Mouse (Mus musculus) stomach, embryonic 15.5 days (tissue): ENCODE data around the gene Ctsj. TPM values are rescaled to one million over a fixed set of nuclear protein-coding genes. Genes with fewer than 3 reads are reported as not detected.
"Not testable (repeated sequence)": the region's sequence is repeated elsewhere in the genome, so short reads cannot be mapped to it uniquely, and the experiment has no call there.

Experiments
- ATAC-seq: fragments of 200-750 bp; cut with Nextera tagmentation; 2 replicates; pipeline ENCODE4 v1.8.0; 2017; ENCODE audit warnings: low read depth, moderate number of reproducible peaks, moderate TSS enrichment; ENCODE audit not compliant: insufficient read depth, low FRiP score
- H3K27ac ChIP-seq: fragments of 300-500 bp; sonication (generic); 2 replicates; pipeline ENCODE4 v1.5.1; 2015; ENCODE audit warnings: mild to moderate bottlenecking, inconsistent platforms
- H3K27me3 ChIP-seq: fragments of 300-500 bp; sonication (generic); replicated peaks from 2 replicates; pipeline ENCODE4 v1.6.1; 2015; ENCODE audit warnings: inconsistent platforms
- H3K36me3 ChIP-seq: fragments of 300-500 bp; sonication (generic); 2 replicates; pipeline ENCODE4 v1.6.1; 2015; ENCODE audit warnings: inconsistent platforms
- H3K4me1 ChIP-seq: fragments of 300-500 bp; sonication (generic); 2 replicates; pipeline ENCODE4 v1.6.1; 2015; ENCODE audit warnings: inconsistent platforms
- H3K4me2 ChIP-seq: fragments of 300-500 bp; sonication (generic); 2 replicates; pipeline ENCODE4 v1.6.1; 2015; ENCODE audit warnings: mild to moderate bottlenecking, inconsistent platforms
- H3K4me3 ChIP-seq: fragments of 300-500 bp; sonication (generic); replicated peaks from 2 replicates; pipeline ENCODE4 v1.5.1; 2015; ENCODE audit warnings: inconsistent platforms
- H3K9ac ChIP-seq: fragments of 300-500 bp; sonication (generic); 2 replicates; pipeline ENCODE4 v1.6.1; 2015; ENCODE audit warnings: inconsistent platforms
- H3K9me3 ChIP-seq: fragments of 300-500 bp; sonication (generic); 2 replicates; pipeline ENCODE4 v1.6.1; 2016; ENCODE audit warnings: inconsistent platforms
- WGBS: fragments of 180-500 bp; shearing (Covaris S2); methylation state at CpG from one replicate; pipeline ENCODE4 v1.1.7; 2015; 5-methylcytosine and 5-hydroxymethylcytosine counted together
- polyA plus RNA-seq: library from polyadenylated mRNA; unstranded; fragments of >200 nt; fragmentation: Nextera tagmentation; extraction: Ambion mirVana; gene quantifications from 2 replicates; pipeline ENCODE4 v1.2.1, GENCODE M21; 2015

Ctsj gene
- polyA plus RNA-seq: not detected in 2 replicates

DNA sequence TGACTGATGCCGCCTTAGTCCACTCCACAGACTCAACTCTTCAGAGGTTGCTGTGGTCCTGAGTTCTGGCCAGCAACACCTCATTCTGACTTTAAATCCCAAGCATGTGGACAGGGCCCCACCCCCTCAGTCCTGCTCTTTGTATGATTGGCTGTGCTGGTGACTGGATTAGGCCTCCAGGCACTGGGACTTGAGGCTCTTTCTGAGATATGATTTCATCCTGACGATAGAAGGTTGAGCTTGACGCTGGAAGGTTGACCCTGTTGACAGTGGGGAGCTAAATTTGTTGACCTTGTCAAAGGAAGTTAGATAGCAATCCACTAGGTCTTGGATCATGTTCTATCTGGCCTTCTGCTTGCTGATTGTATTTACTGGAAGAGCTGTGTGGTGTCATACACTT, at the start of gene Ctsj:
Gene Ctsj, minus strand, starts transcription at position 101 of the 400 bp plus-strand sequence.
- H3K4me3 ChIP-seq: no peak within 1 kb of the TSS
- no peak within 1 kb of the TSS for H3K27ac ChIP-seq
- 64% methylated on average over 3 of the region's 3 CpGs for WGBS

DNA sequence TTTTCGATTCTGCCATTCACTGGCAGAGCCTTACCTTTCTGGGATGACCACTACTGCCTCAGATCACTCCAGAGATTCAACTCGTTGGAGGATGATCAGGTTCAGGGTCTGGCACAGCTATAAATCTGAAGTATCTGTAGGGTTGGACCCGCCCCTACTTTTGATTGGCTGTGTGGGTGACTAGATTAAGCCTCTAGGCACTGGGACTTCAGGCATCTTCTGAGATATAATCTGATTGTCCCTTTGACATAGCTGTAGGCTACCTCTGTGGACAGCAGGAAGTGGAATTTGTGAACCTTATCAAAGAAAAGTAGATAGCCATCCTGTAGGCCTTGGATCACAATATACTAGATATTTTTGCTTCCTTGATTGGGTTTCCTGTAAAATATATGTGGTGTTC, 34.8 kb upstream of the Ctsj start, which contains the start of gene Ctsq:
Gene Ctsq, minus strand, starts transcription at position 101 of the 400 bp plus-strand sequence.
- H3K4me1 ChIP-seq: no peaks in the 10 kb centered on the region
- no peak within 1 kb of the TSS for H3K4me2 ChIP-seq
- H3K27ac ChIP-seq: no peak within 1 kb of the TSS
- ATAC-seq: no peak
- no peaks in the 10 kb centered on the region for H3K9me3 ChIP-seq
- no peaks in the 10 kb centered on the region for H3K27me3 ChIP-seq
- H3K9ac ChIP-seq: no peak within 1 kb of the TSS
- no peaks in the 10 kb centered on the region for H3K36me3 ChIP-seq
- WGBS: 53% methylated on average over 3 of the region's 3 CpGs
- H3K4me3 ChIP-seq: no peak within 1 kb of the TSS

More for the DNA sequence above, at the start of gene Ctsj:
- Histone ChIP-seq H3K4me1 (no peaks in the 10 kb centered on the region), H3K9me3 (no peaks in the 10 kb centered on the region), H3K9ac (no peak within 1 kb of the TSS), H3K27me3 (no peaks in the 10 kb centered on the region), H3K36me3 (no peaks in the 10 kb centered on the region), H3K4me2 (no peak within 1 kb of the TSS)
- no peak for ATAC-seq

DNA sequence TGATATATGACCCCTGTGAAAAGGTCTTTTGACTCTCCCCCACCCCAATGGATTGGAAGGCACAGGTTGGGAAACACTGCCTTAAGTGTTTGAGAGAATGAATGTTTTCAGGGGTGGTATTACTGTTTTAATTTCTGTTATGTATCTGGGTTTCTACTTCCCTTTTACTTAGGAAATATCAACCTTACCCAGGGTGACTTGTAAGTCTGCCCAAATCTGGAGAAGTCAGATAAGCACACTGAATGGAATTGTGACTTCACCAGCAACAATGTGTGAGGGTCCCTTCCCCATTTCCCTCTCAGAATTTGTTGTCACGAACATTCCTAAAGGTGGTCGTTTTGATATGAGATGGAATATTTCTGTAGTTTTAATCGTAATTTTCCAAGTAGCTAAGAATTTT, 17.0 kb upstream of the Ctsj start:
- WGBS: 78% methylated on average over 3 of the region's 3 CpGs
- Histone ChIP-seq H3K27ac (no peak overlapping the region), H3K4me3 (no peak overlapping the region), H3K36me3 (no peaks in the 10 kb centered on the region), H3K9me3 (no peaks in the 10 kb centered on the region), H3K27me3 (no peaks in the 10 kb centered on the region), H3K4me2 (no peak overlapping the region), H3K4me1 (no peaks in the 10 kb centered on the region), H3K9ac (no peak overlapping the region)
- no peak for ATAC-seq

DNA sequence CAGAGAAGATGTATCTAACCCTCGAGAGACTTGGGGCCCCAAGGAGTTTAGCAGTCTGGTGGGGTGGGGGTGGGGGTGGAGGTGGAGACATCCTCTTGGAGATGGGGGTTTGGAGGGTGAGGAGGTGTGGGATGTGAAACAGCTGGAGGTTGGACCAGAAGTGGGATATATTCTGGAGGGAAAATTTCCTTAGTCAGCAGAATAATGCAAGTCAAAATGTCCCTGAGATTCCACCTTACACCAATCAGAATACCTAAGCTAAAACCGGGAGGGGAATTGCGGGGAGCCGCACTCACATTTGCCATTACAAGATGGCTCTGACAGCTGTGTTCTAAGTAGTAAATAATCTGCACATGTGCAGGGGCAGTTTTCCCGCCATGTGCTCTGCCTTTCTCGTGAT, 16.1 kb upstream of the Ctsj start:
- no peaks in the 10 kb centered on the region for H3K4me1 ChIP-seq
- H3K4me3 ChIP-seq: no peak overlapping the region
- no peak for ATAC-seq
- no peaks in the 10 kb centered on the region for H3K27me3 ChIP-seq
- no peak overlapping the region for H3K27ac ChIP-seq
- H3K4me2 ChIP-seq: no peak overlapping the region
- no peak overlapping the region for H3K9ac ChIP-seq
- WGBS: 76% methylated on average over 6 of the region's 6 CpGs
- no peaks in the 10 kb centered on the region for H3K36me3 ChIP-seq
- no peaks in the 10 kb centered on the region for H3K9me3 ChIP-seq

DNA sequence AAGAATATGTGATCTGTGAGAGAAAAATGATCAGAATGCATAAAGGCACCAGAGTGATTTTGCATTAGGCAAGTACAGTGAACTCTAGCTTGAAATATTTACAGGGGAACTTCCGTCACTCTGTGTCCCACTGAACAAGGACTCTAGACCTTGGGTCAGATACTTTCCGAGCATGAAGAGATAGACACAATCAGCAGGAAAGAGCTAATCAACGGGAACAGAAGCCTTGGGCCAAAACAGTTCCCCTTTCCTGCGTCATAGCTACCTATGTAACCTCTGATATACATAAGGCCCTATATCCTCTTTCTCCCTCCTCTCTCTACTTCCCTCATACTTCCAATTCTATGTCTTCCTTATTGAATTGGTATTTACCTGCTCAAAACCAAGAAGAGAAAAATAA, 4.4 kb upstream of the Ctsj start:
- H3K4me2 ChIP-seq: no peak overlapping the region
- H3K9ac ChIP-seq: no peak overlapping the region
- ATAC-seq: no peak
- no peaks in the 10 kb centered on the region for H3K4me1 ChIP-seq
- no peaks in the 10 kb centered on the region for H3K9me3 ChIP-seq
- WGBS: 79% methylated on average over 4 of the region's 4 CpGs
- no peak overlapping the region for H3K27ac ChIP-seq
- H3K27me3 ChIP-seq: no peaks in the 10 kb centered on the region
- no peak overlapping the region for H3K4me3 ChIP-seq
- H3K36me3 ChIP-seq: no peaks in the 10 kb centered on the region

DNA sequence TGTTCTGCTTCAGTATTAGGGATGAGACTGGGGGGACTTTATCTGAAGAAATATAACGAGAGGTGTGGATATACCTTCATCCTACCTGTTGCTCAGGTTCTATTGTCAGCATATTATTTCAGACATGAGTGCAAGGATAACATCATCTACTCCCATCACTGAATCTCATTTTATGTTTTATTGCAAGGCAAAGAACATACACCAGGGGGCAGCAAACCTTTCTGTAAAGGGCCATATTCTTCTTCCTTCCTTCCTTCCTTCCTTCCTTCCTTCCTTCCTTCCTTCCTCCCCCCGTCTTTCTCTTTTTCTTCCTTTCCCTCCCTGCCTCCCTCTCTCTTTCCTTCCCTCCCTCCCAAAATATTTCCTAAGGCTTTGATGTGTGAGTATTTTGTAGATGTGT, 8.2 kb downstream of the Ctsj start:
- Histone ChIP-seq H3K36me3 (no peaks in the 10 kb centered on the region), H3K27me3 (no peaks in the 10 kb centered on the region), H3K9ac (no peak overlapping the region), H3K4me3 (no peak overlapping the region), H3K27ac (no peak overlapping the region), H3K9me3 (no peaks in the 10 kb centered on the region), H3K4me1 (no peaks in the 10 kb centered on the region), H3K4me2 (no peak overlapping the region)
- 65% methylated on average over 2 of the region's 2 CpGs for WGBS
- no peak for ATAC-seq

DNA sequence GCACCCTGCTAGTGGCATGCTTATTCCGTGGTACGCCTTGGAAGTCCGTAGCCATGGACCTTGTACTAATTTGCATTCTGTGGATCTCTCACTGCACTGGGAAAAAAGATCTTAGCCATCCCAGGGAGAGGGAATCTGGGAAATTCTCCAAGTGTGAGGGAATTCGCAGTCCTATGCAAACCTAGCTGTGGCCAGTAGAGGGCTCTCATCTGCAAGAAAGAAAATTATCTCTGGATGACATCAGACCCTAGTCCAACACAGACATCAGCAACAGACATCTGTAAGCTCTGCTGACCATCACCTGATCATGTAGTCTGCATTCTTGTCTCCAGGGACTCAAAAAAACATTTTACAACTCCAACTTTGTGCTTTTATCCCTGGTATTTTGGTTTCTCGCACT, 18.8 kb downstream of the Ctsj start:
- H3K9ac ChIP-seq, H3K9me3 ChIP-seq, H3K27ac ChIP-seq, H3K4me3 ChIP-seq, ATAC-seq, H3K4me1 ChIP-seq, H3K27me3 ChIP-seq, H3K4me2 ChIP-seq, H3K36me3 ChIP-seq: not testable (repeated sequence)
- 73% methylated on average over 5 of the region's 5 CpGs for WGBS

DNA sequence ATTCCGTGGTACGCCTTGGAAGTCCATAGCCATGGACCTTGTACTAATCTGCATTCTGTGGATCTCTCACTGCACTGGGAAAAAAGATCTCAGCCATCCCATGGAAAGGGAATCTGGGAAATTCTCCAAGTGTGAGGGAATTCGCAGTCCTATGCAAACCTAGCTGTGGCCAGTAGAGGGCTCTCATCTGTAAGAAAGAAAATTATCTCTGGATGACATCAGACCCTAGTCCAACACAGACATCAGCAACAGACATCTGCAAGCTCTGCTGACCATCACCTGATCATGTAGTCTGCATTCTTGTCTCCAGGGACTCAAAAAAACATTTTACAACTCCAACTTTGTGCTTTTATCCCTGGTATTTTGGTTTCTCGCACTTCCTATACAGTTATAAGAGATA, 33.4 kb downstream of the Ctsj start:
- H3K4me3 ChIP-seq, H3K27ac ChIP-seq, ATAC-seq, H3K4me2 ChIP-seq, H3K27me3 ChIP-seq, H3K4me1 ChIP-seq, H3K9me3 ChIP-seq, H3K36me3 ChIP-seq, H3K9ac ChIP-seq: not testable (repeated sequence)
- 70% methylated on average over 4 of the region's 4 CpGs for WGBS

DNA sequence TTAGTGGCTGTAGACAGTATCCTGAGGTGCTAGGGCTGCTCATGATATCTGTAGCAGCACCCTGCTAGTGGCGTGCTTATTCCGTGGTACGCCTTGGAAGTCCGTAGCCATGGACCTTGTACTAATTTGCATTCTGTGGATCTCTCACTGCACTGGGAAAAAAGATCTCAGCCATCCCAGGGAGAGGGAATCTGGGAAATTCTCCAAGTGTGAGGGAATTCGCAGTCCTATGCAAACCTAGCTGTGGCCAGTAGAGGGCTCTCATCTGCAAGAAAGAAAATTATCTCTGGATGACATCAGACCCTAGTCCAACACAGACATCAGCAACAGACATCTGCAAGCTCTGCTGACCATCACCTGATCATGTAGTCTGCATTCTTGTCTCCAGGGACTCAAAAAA, 41.8 kb downstream of the Ctsj start:
- H3K27me3 ChIP-seq, H3K27ac ChIP-seq, ATAC-seq, H3K36me3 ChIP-seq, H3K4me1 ChIP-seq, H3K9ac ChIP-seq, H3K4me2 ChIP-seq, H3K4me3 ChIP-seq, H3K9me3 ChIP-seq: not testable (repeated sequence)
- 30% methylated on average over 5 of the region's 5 CpGs for WGBS

DNA sequence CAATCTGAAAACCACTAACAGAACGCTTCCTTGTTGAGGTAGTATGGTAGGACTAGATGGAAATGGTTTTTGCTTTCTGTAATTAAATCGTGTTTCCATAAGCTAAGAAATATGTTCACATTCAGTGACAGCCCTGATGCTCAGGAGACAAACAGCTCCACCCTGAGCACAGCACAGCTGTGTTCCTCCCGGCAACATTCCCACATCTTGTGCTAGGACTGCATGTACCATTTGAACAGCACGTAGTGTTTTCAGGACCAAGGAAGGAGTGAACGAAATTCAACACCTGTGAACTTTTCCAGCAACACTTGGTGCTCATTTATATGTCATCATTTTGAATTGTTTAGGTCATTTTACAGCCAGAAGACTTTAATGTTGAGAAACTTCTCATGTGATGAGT, 44.1 kb downstream of the Ctsj start:
- 62% methylated on average over 5 of the region's 5 CpGs for WGBS

More for the DNA sequence above, 44.1 kb downstream of the Ctsj start:
- H3K9ac ChIP-seq: no peak overlapping the region
- no peaks in the 10 kb centered on the region for H3K9me3 ChIP-seq
- H3K27me3 ChIP-seq: no peaks in the 10 kb centered on the region
- no peaks in the 10 kb centered on the region for H3K36me3 ChIP-seq
- no peak overlapping the region for H3K27ac ChIP-seq
- H3K4me2 ChIP-seq: no peak overlapping the region
- no peak for ATAC-seq
- no peaks in the 10 kb centered on the region for H3K4me1 ChIP-seq
- no peak overlapping the region for H3K4me3 ChIP-seq

Other genes starting within 250 kb of the Ctsj start
- gene BC051665, start 219.6 kb downstream of the Ctsj start, polyA plus RNA-seq: not detected in 2 replicates
- gene Ctsll3, start 203.1 kb downstream of the Ctsj start, polyA plus RNA-seq: not detected in 2 replicates
- not detected in 2 replicates for gene 4930486L24Rik, start 141.5 kb downstream of the Ctsj start, polyA plus RNA-seq
- 0.15 and 0.31 TPM in 2 replicates for gene Gm49392, start 109.1 kb downstream of the Ctsj start, polyA plus RNA-seq
- 2.7 and 2.9 TPM in 2 replicates for gene Ctla2b, start 108.5 kb downstream of the Ctsj start, polyA plus RNA-seq
- gene Tpbpb, start 101.1 kb downstream of the Ctsj start, polyA plus RNA-seq: not detected in 2 replicates
- 0.44 TPM in 1 of 2 replicates, not detected in the other for gene Gm49393, start 70.4 kb downstream of the Ctsj start, polyA plus RNA-seq
- gene Gm49391, start 69.4 kb downstream of the Ctsj start, polyA plus RNA-seq: 2.8 and 3.1 TPM in 2 replicates
- 27.4 and 29.7 TPM in 2 replicates for gene Ctla2a, start 69.3 kb downstream of the Ctsj start, polyA plus RNA-seq
- gene Tpbpa, start 64.0 kb downstream of the Ctsj start, polyA plus RNA-seq: not detected in 2 replicates
- gene Ctsq, start 34.7 kb upstream of the Ctsj start, polyA plus RNA-seq: not detected in 2 replicates
- gene Ctsr, start 158.3 kb upstream of the Ctsj start, polyA plus RNA-seq: not detected in 2 replicates
- gene Cts6, start 197.5 kb upstream of the Ctsj start, polyA plus RNA-seq: not detected in 2 replicates
- gene Cts8, start 249.4 kb upstream of the Ctsj start, polyA plus RNA-seq: not detected in 2 replicates